Mouse (Mus musculus) heart, embryonic 12.5 days (tissue): ENCODE data around the gene Pdcd11. TPM values are rescaled to one million over a fixed set of nuclear protein-coding genes. Genes with fewer than 3 reads are reported as not detected.
A peak's percentile ranks its signal among the peaks of the same experiment; 100 is the strongest.

ENCODE experiments used
- ATAC-seq: fragments of 200-750 bp; cut with Nextera tagmentation; 2 replicates; pipeline ENCODE4 v1.8.0; 2017; ENCODE audit warnings: moderate TSS enrichment, moderate library complexity; ENCODE audit not compliant: insufficient number of reproducible peaks, low FRiP score
- H3K27ac ChIP-seq: fragments of 300-500 bp; sonication (generic); 2 replicates; pipeline ENCODE4 v1.5.1; 2016; ENCODE audit warnings: mild to moderate bottlenecking, moderate library complexity; ENCODE audit not compliant: poor library complexity, severe bottlenecking
- H3K27me3 ChIP-seq: fragments of 300-500 bp; sonication (generic); replicated peaks from 2 replicates; pipeline ENCODE4 v1.6.1; 2016; ENCODE audit warnings: mild to moderate bottlenecking, moderate library complexity
- H3K36me3 ChIP-seq: fragments of 300-500 bp; sonication (generic); 2 replicates; pipeline ENCODE4 v1.6.1; 2016; ENCODE audit warnings: mild to moderate bottlenecking, moderate library complexity
- H3K4me1 ChIP-seq: fragments of 300-500 bp; sonication (generic); replicated peaks from 2 replicates; pipeline ENCODE4 v1.6.1; 2016; ENCODE audit warnings: mild to moderate bottlenecking
- H3K4me2 ChIP-seq: fragments of 300-500 bp; sonication (generic); 2 replicates; pipeline ENCODE4 v1.6.1; 2016; ENCODE audit warnings: mild to moderate bottlenecking, moderate library complexity
- H3K4me3 ChIP-seq: fragments of 300-500 bp; sonication (generic); 2 replicates; pipeline ENCODE4 v1.5.1; 2016; ENCODE audit warnings: mild to moderate bottlenecking
- H3K9ac ChIP-seq: fragments of 300-500 bp; sonication (generic); 2 replicates; pipeline ENCODE4 v1.6.1; 2016; ENCODE audit warnings: mild to moderate bottlenecking, moderate library complexity
- H3K9me3 ChIP-seq: fragments of 300-500 bp; sonication (generic); replicated peaks from 2 replicates; pipeline ENCODE4 v1.6.1; 2016; ENCODE audit warnings: mild to moderate bottlenecking, moderate library complexity
- WGBS: fragments of 180-500 bp; shearing (Covaris S2); methylation state at CpG from one replicate; pipeline ENCODE4 v1.1.7; 2016; 5-methylcytosine and 5-hydroxymethylcytosine counted together
- polyA plus RNA-seq: library from polyadenylated mRNA; unstranded; fragments of >200 nt; fragmentation: Nextera tagmentation; extraction: Ambion mirVana; gene quantifications from 2 replicates; pipeline ENCODE4 v1.2.1, GENCODE M21; 2016

The Pdcd11 gene
- polyA plus RNA-seq, 1 experiment from 2014 or later: 7.4 TPM

- H3K9me3 ChIP-seq: no peaks in the 10 kb centered on the region
- WGBS: 47% methylated on average over 4 of the region's 4 CpGs
- peaks cover 25% of the 10 kb centered on the region; the same call in 1 of the 2 replicates for H3K27me3 ChIP-seq
- no peak for ATAC-seq
- H3K4me2 ChIP-seq: no peak overlapping the region
- no peak overlapping the region for H3K9ac ChIP-seq
- no peak overlapping the region for H3K4me3 ChIP-seq
- H3K4me1 ChIP-seq: peaks cover 18% of the 10 kb centered on the region; the same call in 1 of the 2 replicates
- no peak overlapping the region for H3K27ac ChIP-seq
- H3K36me3 ChIP-seq: no peaks in the 10 kb centered on the region
Measured at GRCm38 (mm10) chr19:47149854-47150253, 59.3 kb downstream of the Pdcd11 start.

- ATAC-seq: no peak
- Histone ChIP-seq H3K4me2 (peak overlapping the region; percentile 64), H3K9me3 (no peaks in the 10 kb centered on the region), H3K4me1 (peaks cover 11% of the 10 kb centered on the region; the same call in 1 of the 2 replicates), H3K36me3 (no peaks in the 10 kb centered on the region), H3K27me3 (peaks cover 25% of the 10 kb centered on the region; the same call in 1 of the 2 replicates), H3K27ac (no peak overlapping the region), H3K9ac (no peak overlapping the region), H3K4me3 (peak overlapping the region; percentile 32)
- WGBS: 19% methylated on average over 32 of the region's 32 CpGs
Measured at GRCm38 (mm10) chr19:47151332-47152061, 60.9 kb downstream of the Pdcd11 start.

GRCm38 (mm10) chr19:47152062-47152369 is 61.4 kb downstream of the Pdcd11 start:
- ATAC-seq: no peak
- Histone ChIP-seq H3K9me3 (no peaks in the 10 kb centered on the region), H3K27ac (no peak overlapping the region), H3K4me1 (peaks cover 11% of the 10 kb centered on the region; the same call in 1 of the 2 replicates), H3K36me3 (no peaks in the 10 kb centered on the region), H3K4me3 (peak overlapping the region; percentile 32), H3K9ac (no peak overlapping the region), H3K4me2 (peak overlapping the region; percentile 64), H3K27me3 (peaks cover 25% of the 10 kb centered on the region; the same call in 1 of the 2 replicates)
- WGBS: 56% methylated on average over 12 of the region's 12 CpGs

GRCm38 (mm10) chr19:47153767-47154166 is 63.2 kb downstream of the Pdcd11 start:
- Histone ChIP-seq H3K36me3 (no peaks in the 10 kb centered on the region), H3K27me3 (peaks cover 21% of the 10 kb centered on the region; the same call in 1 of the 2 replicates), H3K4me2 (no peak overlapping the region), H3K4me3 (no peak overlapping the region), H3K9ac (no peak overlapping the region), H3K4me1 (peaks cover 11% of the 10 kb centered on the region; the same call in 1 of the 2 replicates), H3K9me3 (no peaks in the 10 kb centered on the region), H3K27ac (no peak overlapping the region)
- ATAC-seq: no peak
- 87% methylated on average over 7 of the region's 7 CpGs for WGBS

- no peak within 1 kb of the TSS for H3K4me3 ChIP-seq
- H3K4me2 ChIP-seq: no peak within 1 kb of the TSS
- no peak within 1 kb of the TSS for H3K27ac ChIP-seq
- 75% methylated on average over 11 of the region's 11 CpGs for WGBS
- no peaks in the 10 kb centered on the region for H3K36me3 ChIP-seq
- ATAC-seq: no peak
- no peaks in the 10 kb centered on the region for H3K4me1 ChIP-seq
- 0 out of 2 replicates have a peak, but pooled peaks cover 5% of the 10 kb centered on the region for H3K27me3 ChIP-seq
- H3K9me3 ChIP-seq: no peaks in the 10 kb centered on the region
- no peak within 1 kb of the TSS for H3K9ac ChIP-seq
Measured at GRCm38 (mm10) chr19:47157664-47158063, 67.1 kb downstream of the Pdcd11 start, which contains the start of gene Calhm3. Gene Calhm3, minus strand, starts transcription at chr19:47157764.

- H3K36me3 ChIP-seq: no peaks in the 10 kb centered on the region
Measured at GRCm38 (mm10) chr19:47161669-47162068, 71.1 kb downstream of the Pdcd11 start.

GRCm38 (mm10) chr19:47163176-47163744 is 72.7 kb downstream of the Pdcd11 start:
- ATAC-seq: no peak
- Histone ChIP-seq H3K27me3 (peaks cover 7% of the 10 kb centered on the region; the same call in 1 of the 2 replicates), H3K4me3 (no peak overlapping the region), H3K4me1 (0 out of 2 replicates have a peak, but pooled peaks cover 4% of the 10 kb centered on the region), H3K9ac (no peak overlapping the region), H3K9me3 (no peaks in the 10 kb centered on the region), H3K36me3 (no peaks in the 10 kb centered on the region), H3K4me2 (no peak overlapping the region), H3K27ac (no peak overlapping the region)
- WGBS: 90% methylated on average over 6 of the region's 6 CpGs

More at GRCm38 (mm10) chr19:47161669-47162068, 71.1 kb downstream of the Pdcd11 start:
- no peak for ATAC-seq
- WGBS: 57% methylated on average over 4 of the region's 4 CpGs
- H3K4me1 ChIP-seq: no peaks in the 10 kb centered on the region
- H3K27me3 ChIP-seq: no peaks in the 10 kb centered on the region
- H3K9me3 ChIP-seq: no peaks in the 10 kb centered on the region
- H3K9ac ChIP-seq: no peak overlapping the region
- no peak overlapping the region for H3K4me3 ChIP-seq
- no peak overlapping the region for H3K4me2 ChIP-seq
- H3K27ac ChIP-seq: no peak overlapping the region

GRCm38 (mm10) chr19:47166758-47167157 is 76.2 kb downstream of the Pdcd11 start:
- ATAC-seq: no peak
- Histone ChIP-seq H3K9ac (no peak overlapping the region), H3K36me3 (no peaks in the 10 kb centered on the region), H3K4me1 (peaks cover 9% of the 10 kb centered on the region; the same call in 1 of the 2 replicates), H3K4me2 (no peak overlapping the region), H3K27ac (no peak overlapping the region), H3K9me3 (no peaks in the 10 kb centered on the region), H3K4me3 (no peak overlapping the region), H3K27me3 (peaks cover 7% of the 10 kb centered on the region; the same call in 1 of the 2 replicates)
- WGBS: 32% methylated on average over 3 of the region's 3 CpGs

- Histone ChIP-seq H3K4me3 (no peak overlapping the region), H3K36me3 (no peaks in the 10 kb centered on the region), H3K27ac (no peak overlapping the region), H3K9me3 (no peaks in the 10 kb centered on the region), H3K4me1 (peaks cover 9% of the 10 kb centered on the region; the same call in 1 of the 2 replicates), H3K27me3 (peaks cover 8% of the 10 kb centered on the region; the same call in 1 of the 2 replicates), H3K9ac (0 out of 2 replicates have a peak overlapping the region, but pooled peaks have one; percentile 30), H3K4me2 (peak overlapping the region; percentile 71)
- ATAC-seq: 0 out of 2 replicates have a peak, but pooled peaks have one; percentile 25
- WGBS: 42% methylated on average over 7 of the region's 7 CpGs
Measured at GRCm38 (mm10) chr19:47167617-47168214, 77.1 kb downstream of the Pdcd11 start.

GRCm38 (mm10) chr19:47168223-47168622 is 77.7 kb downstream of the Pdcd11 start:
- peaks cover 9% of the 10 kb centered on the region; the same call in 1 of the 2 replicates for H3K4me1 ChIP-seq
- H3K4me3 ChIP-seq: peak overlapping the region; percentile 32
- 0 out of 2 replicates have a peak, but pooled peaks have one; percentile 11 for ATAC-seq

More at GRCm38 (mm10) chr19:47168223-47168622, 77.7 kb downstream of the Pdcd11 start:
- H3K4me2 ChIP-seq: peak overlapping the region; percentile 71
- H3K9ac ChIP-seq: peak overlapping the region; percentile 52
- no peaks in the 10 kb centered on the region for H3K36me3 ChIP-seq
- peaks cover 11% of the 10 kb centered on the region; the same call in 1 of the 2 replicates for H3K27me3 ChIP-seq
- WGBS: 4% methylated on average over 13 of the region's 13 CpGs
- no peaks in the 10 kb centered on the region for H3K9me3 ChIP-seq
- no peak overlapping the region for H3K27ac ChIP-seq
